Mouse (Mus musculus) thymus, postnatal 0 days (tissue): ENCODE measurements around the gene Cpt2. TPM values are rescaled to one million over a fixed set of nuclear protein-coding genes. Genes with fewer than 3 reads are reported as not detected.

Experiments
- DNase-seq: peaks from one replicate; pipeline ENCODE4 v3.0.0-alpha.2; 2015; ENCODE audit warnings: low spot score
- polyA plus RNA-seq: library from polyadenylated mRNA; unstranded; fragments of >200 nt; fragmentation: Nextera tagmentation; extraction: Ambion mirVana; gene quantifications from 2 replicates; pipeline ENCODE4 v1.2.1, GENCODE M21; 2015

The Cpt2 gene
- polyA plus RNA-seq, 1 experiment from 2014 or later = 20.9 TPM

- no peak for DNase-seq
Observed at GRCm38 (mm10) chr4:107921152-107921695, 2.2 kb downstream of the Cpt2 start.

GRCm38 (mm10) chr4:107920336-107920735, 3.1 kb downstream of the Cpt2 start:
- DNase-seq = no peak

DNA sequence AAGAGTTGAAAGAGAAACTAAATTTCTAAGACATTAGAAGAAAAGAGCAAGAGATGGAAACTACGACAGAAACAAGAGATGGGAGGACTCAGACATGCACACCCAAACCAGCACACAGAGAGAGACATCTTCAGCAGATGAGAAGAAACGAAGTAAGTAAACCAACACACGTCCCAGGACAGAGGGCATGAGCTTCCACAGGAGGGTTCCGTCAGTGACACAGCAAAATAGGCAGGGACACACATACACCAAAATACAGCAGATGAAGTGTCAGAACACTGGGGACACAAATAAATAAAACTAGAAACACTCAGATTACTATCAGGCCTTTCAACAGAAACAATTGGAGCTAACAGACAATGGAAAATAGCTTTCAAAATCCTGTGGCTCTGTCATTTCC, 13.4 kb downstream of the Cpt2 start:
- no peak for DNase-seq

- DNase-seq = no peak
Observed at GRCm38 (mm10) chr4:107906561-107906960, 16.8 kb downstream of the Cpt2 start.

GRCm38 (mm10) chr4:107904252-107904651, 19.2 kb downstream of the Cpt2 start:
- DNase-seq = no peak

DNA sequence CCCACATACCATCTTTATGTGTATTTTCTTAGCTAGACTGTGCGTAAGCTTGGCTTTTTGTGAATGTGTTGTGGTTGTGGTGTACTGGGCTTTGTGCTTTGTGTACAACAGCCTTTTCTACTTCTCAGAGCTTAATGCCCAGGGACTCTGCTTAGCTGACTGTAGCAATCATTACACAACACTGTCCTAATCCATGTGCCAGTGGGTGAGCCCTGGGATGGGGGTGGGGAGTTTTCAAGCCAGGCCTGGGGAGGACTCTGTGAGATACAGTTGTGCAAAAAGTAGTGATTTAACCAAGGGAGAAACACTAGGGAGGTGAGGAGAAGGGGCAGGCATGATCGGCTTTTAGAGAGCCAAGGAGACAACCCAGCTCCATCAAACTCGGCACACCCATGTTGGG, 23.2 kb downstream of the Cpt2 start:
- DNase-seq = no peak

DNA sequence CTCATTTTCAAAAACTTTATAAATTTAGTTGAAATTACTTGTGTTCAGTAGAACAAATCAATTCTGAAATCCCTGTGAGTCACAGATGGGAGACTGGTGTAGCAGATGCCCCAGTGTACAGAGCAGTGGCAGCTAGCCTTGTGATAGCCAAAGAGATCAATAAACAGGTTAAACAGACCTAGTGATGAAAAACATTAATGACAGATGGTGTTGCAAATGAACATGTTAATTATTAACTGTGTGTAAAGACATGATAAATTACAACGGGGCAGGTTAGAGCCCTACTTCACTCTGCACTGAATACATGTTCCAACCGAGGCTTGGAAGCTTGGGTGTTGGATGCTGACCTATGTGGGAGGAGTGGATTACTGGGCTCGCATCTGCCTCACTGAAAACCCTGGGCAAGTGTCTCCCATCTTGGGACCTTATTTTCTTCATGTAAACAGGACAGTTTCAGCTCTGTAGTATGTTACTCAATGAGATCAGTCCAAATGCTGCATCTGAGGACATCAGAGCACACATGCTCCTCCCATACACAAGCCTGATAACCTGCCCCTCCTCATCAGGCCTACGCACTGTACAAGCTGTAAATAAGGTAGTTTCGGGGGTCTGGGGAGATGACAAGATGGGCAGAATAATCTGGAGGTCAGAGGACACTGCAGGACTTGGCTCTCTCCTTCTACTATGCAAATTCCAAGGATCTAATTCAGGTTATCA, 24.0 kb downstream of the Cpt2 start:
- no peak for DNase-seq

DNA sequence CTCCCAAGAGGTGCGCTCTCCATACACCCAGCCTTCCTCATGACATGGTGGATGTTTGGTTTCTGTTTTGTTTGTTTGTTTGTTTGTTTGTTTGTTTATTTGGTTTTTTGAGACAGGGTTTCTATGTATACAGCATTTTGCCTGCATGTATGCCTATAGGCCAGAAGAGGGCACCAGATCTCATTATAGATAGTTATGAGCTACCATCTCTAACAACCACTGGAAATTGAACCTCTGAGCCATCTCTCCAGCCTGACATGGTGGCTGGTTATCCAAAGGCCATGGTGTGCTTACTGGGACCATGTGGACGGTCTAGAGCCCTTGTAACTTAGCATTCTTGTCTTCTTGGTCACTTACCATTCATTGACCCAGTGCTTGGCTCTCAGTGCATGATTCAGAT, 30.7 kb downstream of the Cpt2 start:
- DNase-seq = peak; percentile 34

DNA sequence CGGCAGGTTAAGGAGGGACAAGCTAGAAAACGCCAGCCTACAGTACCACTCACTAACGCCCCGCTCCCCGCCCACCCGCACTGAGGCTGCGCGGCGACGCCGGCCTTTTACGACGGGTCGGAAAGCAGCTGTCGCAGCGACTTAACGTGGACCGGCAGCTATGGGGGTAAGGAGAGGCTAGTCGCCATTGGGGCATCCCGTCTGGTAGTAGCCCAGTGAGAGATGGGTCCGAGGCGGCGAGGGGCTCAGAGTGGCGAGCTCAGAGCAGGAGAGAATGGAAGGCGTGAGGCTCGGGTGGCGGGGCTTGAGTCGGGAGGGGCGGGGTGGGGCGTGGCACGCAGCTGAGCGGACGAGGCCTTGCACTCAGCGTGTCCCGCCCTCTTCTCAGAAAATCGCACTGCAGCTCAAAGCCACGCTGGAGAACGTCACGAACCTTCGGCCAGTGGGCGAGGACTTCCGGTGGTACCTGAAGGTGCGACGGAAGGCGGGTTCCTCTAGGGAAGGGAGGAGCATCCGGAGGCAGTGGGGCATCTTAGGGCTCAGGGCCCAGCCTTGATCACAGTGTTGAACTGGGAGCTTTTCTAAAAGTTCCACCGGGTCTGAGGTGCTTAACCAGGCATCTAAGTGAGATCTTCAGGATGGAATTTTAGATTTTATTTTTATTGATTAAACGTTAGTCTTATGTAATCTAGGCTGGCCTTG, 33.5 kb downstream of the Cpt2 start, which contains the start of gene 0610037L13Rik:
Gene 0610037L13Rik, plus strand, starts transcription at position 83 of the 702 bp plus-strand sequence.
- peak; percentile 95 for DNase-seq

DNA sequence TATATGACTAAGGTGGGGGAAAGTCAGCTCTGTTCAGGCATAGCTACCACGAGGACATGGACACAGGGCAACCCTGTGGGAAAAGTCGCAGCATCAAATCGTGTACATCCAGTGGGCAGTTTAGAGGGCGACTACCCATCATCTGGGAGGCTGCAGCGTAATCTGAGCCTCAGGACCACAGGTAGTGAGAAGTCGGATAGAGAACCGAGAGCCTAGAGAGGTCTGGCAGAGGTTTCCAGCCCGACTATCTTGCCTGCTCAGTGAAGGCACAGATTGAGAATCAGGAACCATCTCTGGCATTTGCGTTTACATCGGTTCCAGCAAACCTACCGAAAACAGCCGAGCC, 34.1 kb downstream of the Cpt2 start:
- DNase-seq = no peak

DNA sequence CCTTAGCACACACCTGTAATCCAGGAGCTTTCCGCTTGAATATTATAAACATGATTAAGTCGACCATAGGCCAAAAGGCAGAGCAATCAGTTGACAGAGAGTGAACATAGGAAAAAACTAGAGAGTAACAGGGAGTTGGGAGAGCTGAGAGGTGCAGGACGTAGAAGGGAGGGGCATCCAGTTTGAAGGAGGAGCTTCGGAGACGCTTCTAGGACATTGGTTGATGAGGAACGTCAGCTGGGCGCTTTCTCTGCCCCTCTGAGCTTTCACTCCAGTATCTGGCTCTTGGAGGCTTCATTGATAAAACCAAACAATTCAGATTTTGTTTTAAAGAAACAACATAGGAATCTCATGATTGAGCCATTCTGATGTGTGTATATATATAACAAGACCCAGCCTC, 37.0 kb downstream of the Cpt2 start:
- no peak for DNase-seq

DNA sequence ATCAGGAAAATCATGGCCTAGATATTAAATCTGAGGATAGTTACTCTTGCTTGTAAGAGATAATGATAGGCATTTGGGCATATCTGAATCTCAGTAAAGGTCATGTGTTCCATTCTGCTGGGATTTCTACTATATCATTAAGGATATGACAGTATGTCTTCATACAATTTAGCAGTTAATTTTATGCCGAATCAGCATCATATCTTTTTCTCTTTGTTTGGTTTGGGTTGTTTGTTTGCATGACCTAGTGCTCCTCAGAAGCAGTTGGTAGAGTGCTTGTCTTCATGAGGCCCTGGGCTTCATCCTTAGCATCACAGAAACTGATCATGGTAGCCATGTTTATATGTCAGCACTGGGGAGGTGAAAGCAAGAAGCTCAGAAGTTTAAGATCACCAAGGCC, 41.8 kb downstream of the Cpt2 start:
- DNase-seq = no peak

DNA sequence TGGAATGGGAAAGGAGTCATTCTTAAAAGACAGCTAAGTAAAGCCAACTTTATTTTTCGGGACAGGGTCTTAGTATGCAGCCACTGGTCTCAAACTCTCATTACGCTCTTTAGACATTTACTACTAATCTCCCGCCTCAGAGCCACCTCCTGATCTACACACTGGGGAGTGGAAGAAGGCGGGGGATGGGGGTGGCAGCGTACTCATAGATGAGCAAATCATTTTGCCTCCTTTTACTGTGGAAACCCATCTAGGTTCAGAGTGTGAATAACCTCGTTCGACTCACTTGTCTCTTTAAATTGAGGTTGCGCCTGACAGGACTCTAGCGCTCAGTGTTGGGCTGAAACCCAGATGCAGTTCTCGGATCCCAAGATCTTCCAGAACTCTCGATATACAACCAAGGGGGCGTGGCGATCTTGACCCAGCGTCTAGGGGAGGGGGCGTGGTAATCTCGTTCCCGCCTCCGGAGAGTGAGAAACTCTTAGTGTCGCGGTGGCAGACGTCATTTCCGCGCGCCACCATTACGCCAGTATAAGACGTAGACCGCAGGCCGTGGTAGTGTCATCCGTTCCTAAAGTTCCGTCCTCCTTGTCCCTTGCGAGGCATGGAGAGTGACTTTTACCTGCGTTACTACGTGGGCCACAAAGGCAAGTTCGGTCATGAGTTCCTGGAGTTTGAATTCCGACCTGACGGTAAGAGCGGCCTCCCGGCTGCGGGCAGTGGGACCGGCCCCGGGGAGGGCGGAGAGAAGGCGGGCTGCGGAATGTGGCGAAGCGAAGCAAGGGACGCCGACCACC, 44.0 kb downstream of the Cpt2 start, which contains the start of gene Magoh:
Gene Magoh, plus strand, starts transcription at position 502 of the 797 bp plus-strand sequence.
- DNase-seq = peak; percentile 96

DNA sequence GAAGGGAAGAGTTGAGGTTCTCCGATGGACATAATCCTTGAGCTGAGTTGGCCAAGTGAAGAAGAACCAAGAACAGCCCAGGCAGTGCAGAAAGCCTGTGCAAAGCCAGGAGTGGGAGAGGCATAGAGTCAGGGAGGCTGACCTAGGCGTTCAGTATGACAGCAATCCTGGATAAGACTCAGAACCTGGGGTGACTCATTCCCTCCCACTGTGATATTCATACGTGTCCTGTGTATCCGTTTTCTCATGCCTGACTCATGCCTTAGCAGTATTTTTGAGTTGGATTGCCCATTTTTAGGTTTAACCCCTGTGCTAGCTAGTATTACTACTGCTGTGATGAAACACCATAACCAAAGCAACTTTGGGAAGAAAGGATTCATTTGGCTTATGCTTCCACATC, 58.5 kb downstream of the Cpt2 start:
- DNase-seq = no peak

DNA sequence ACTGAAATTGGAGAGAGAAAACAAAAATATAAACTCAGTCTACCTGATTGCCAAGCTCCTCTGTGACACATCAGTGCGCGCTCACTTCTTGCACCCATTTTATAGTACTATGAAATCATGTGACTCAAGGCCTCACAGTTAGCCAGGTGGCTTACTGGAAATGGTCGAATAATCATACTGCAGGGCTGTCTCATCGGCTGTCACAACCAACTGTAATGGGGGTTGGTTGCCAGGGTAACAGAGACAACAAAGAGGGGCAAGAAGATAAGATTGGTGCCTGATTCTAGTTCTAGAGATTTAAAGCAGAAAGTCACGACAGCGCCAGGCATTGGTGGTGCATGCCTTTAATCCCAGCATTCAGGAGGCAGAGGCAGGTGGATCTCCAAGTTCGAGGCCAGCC, 64.4 kb downstream of the Cpt2 start:
- no peak for DNase-seq

GRCm38 (mm10) chr4:107856958-107857686, 66.3 kb downstream of the Cpt2 start:
- DNase-seq = no peak

Other genes with a start within 250 kb of the Cpt2 start
- 0.30 and 0.43 TPM in 2 replicates for gene Dmrtb1, start 239.4 kb downstream of the Cpt2 start, polyA plus RNA-seq
- gene Lrp8, start 121.3 kb downstream of the Cpt2 start, polyA plus RNA-seq = 5.0 and 5.2 TPM in 2 replicates
- 293 and 314 TPM in 2 replicates for gene Magoh, start 43.9 kb downstream of the Cpt2 start, polyA plus RNA-seq
- gene 0610037L13Rik, start 33.8 kb downstream of the Cpt2 start, polyA plus RNA-seq = 78.3 and 81.5 TPM in 2 replicates
- gene Slc1a7, start 44.7 kb upstream of the Cpt2 start, polyA plus RNA-seq = not detected in 2 replicates
- 0.32 and 0.36 TPM in 2 replicates for gene Podn, start 172.8 kb upstream of the Cpt2 start, polyA plus RNA-seq
- 333 and 345 TPM in 2 replicates for gene Scp2, start 221.4 kb upstream of the Cpt2 start, polyA plus RNA-seq
- 8.8 and 9.9 TPM in 2 replicates for gene Echdc2, start 241.8 kb upstream of the Cpt2 start, polyA plus RNA-seq